Mouse (Mus musculus) megakaryocyte, embryonic 14.5 days (primary cell): ENCODE data around the gene Frmd7.

Experiments used
- FLI1 ChIP-seq: IDR thresholded peaks from 2 replicates; pipeline ENCODE4 v1.6.1; 2012; ENCODE audit warnings: low read length, inconsistent platforms, mixed read lengths
- GATA1 ChIP-seq: IDR thresholded peaks from 3 replicates; pipeline ENCODE4 v1.6.1; 2012; ENCODE audit warnings: mixed read lengths, low read length, inconsistent platforms, borderline replicate concordance

DNA sequence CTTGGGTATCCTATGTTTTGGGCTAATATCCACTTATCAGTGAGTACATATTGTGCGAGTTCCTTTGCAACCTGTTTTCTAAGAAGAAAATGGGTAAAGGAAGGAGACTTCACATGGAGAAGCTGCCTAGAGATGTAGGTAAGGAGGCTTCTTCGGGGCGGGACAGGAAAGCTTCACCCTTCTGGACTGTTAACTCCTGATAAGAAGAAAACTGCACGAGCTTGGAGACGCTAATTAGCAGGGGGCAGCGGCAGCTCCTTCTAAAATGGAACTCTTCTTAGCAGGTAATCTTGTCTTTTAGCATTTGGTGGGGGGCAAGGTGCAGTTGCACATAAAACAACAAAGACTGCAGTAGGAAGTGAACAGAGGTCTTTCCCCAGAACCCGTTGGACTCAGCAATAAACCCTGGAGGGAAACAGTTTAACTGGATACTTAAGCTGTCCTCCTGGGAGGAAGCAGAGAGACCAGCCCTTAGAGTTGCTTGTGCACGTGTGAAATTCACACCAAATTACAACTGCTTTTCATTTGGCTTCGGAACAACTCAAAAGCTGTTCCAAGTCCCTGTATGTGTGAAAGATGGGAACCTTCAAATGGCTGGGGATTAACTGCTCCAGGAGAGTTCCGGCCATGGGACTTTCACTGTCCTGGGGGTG is 15.5 kb downstream of the Frmd7 start:
- TF ChIP-seq FLI1 (no peak), GATA1 (no peak)
